Mouse (Mus musculus): Measurements from ENCODE around the gene Cd177.

DNA sequence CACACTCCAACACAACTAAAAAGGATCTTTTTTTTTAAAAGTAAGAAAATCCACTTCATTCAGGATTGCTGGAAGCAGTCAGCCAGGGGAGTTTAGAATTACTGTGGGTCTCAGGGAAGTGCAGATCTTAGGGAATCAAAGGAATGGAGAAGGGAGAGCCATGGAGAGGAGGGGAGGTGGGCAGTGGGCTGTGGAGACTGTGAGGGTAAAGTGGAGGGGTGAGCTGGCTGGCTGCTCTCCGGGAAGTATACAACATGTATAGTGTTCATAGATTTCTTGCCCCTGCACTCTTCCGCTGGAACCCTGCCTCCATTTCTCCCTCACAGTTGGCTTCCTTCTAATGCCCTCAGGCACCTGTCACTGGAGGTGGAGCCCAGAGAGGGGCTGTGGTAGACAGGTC, 8.5 kb downstream of the Cd177 start:
- TF ChIP-seq POLR2A (IDR thresholded peaks at IDR 0.05; ENCODE audit: low read depth, low read length) (no peak), CTCF (IDR thresholded peaks at IDR 0.05; ENCODE audit: extremely low read depth, insufficient read length, insufficient replicate concordance, low read depth, low read length) (no peak)
